Mouse (Mus musculus): ENCODE results near the gene Vamp8.

Gene Vamp8

GRCm38 (mm10) chr6:72371147-72371546 is 19.4 kb downstream of the Vamp8 start:
- DNase-seq, result no peak

- no peak for DNase-seq
These were observed 20.4 kb downstream of the Vamp8 start for GRCm38 (mm10) chr6:72370091-72370490.

- DNase-seq, result no peak
These were observed 20.9 kb downstream of the Vamp8 start for GRCm38 (mm10) chr6:72369557-72369956.

DNA sequence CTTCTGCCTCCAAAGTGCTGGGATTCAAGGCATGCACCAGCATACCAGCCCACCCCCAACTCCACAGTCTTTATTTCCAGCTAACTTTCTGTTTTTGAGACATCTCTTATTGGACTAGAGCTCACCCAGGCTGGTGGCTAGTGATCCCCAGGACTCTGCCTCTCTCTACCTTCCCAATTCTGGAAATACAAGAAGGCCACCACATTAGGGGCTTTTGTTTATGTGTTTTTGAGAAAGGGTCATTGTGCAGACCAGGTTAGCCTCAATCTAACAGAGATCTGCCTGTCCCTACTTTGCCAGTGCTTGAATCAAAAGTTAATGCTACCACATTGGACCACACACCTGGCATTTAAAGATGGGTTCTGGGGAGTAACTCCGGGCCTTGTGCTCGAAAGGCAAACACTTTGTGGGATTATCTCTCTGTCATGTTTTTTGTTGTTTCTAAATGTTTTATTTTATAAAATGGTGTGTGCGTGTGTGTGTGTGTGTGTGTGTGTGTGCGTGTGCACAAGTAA is 23.0 kb downstream of the Vamp8 start:
- no peak for DNase-seq

- no peak for DNase-seq
These were observed 23.6 kb downstream of the Vamp8 start, which contains the start of gene Rnf181 for GRCm38 (mm10) chr6:72366844-72367443. Gene Rnf181, minus strand, starts transcription at chr6:72366956.

GRCm38 (mm10) chr6:72366304-72366703 is 24.2 kb downstream of the Vamp8 start:
- DNase-seq, result no peak

GRCm38 (mm10) chr6:72364985-72365384 is 25.5 kb downstream of the Vamp8 start:
- DNase-seq, result no peak

GRCm38 (mm10) chr6:72364009-72364408 is 26.5 kb downstream of the Vamp8 start:
- DNase-seq, result no peak

GRCm38 (mm10) chr6:72362132-72363028 is 28.1 kb downstream of the Vamp8 start:
- peak; percentile 95 to 96 for DNase-seq

- no peak for DNase-seq
These were observed 29.4 kb downstream of the Vamp8 start for GRCm38 (mm10) chr6:72361121-72361551.

GRCm38 (mm10) chr6:72360599-72360935 is 29.9 kb downstream of the Vamp8 start:
- peak in 1 of 2 experiments; percentile 30 for DNase-seq

- no peak for DNase-seq
These were observed 30.5 kb downstream of the Vamp8 start for GRCm38 (mm10) chr6:72359891-72360598.

GRCm38 (mm10) chr6:72359343-72359742 is 31.2 kb downstream of the Vamp8 start:
- DNase-seq, result no peak

DNA sequence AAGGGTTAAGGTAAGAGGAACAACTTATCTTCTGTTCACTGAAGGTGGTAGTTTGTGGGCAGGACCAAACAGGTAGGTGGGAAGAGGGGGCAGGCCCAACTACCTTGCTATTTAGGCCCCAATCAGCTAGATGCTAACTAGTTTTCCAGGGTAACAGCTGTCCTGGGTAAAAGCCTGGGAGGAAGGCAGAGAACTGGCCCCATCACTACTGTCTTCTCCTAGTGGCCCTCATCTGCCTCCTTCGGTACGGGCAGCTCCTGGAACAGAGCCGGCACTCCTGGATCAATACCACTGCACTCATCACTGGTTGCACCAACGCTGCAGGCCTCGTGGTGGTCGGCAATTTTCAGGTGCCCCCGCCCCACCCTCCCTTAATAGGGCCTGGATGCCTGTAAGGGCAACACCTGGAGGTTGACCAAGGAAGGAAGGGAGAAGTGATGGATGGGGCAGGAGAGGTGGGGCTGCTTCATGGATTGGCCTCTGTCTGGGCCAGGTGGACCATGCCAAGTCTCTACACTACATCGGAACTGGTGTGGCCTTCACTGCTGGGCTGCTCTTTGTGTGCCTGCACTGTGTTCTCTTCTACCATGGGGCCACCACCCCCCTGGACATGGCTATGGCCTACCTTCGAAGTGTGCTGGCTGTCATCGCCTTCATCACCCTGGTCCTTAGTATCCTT is 32.3 kb downstream of the Vamp8 start:
- no peak for DNase-seq

DNA sequence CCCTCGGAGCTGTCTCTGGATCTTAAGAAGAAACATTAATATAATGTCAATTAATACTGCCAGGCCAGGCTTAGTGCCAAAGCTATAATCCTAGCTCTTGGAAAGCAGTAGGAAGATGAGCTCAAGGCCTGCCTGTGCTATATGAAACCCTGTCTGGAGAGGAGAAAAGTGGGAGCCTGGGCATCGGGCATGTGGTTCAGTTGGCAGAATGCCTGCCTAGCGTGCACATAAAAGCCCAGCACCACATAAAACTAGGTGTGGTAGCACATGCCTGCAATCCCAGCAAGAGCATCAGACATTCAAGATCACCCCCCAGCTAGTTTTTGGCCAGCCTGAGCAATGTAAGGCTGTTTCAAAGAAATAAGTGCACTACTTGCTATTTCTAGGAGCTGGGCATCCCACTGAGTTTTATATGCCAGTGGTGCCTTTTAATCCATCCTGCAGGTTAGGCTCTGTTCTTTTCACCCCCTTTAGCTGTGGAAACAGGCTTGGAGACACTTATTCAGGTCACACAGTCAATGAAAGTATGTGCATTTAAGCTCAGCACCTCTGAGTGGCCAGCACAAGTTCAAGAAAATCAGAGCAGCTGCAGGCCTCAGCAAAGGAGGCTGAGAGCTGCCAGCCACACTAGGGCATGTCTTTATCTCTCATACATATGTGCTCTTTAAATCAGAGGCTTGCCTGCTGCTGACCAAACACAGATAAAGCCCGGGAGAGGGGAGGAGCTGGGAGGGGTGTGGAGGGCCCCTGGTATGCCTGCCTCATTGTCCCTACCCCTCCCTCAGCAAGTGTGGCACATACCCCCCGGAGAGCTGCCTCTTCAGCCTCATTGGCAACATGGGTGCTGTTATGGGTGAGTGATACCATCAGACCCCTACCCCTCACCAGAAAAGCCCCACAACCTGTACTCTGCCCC is 33.1 kb downstream of the Vamp8 start:
- DNase-seq, result peak in 1 of 2 experiments; percentile 35

DNA sequence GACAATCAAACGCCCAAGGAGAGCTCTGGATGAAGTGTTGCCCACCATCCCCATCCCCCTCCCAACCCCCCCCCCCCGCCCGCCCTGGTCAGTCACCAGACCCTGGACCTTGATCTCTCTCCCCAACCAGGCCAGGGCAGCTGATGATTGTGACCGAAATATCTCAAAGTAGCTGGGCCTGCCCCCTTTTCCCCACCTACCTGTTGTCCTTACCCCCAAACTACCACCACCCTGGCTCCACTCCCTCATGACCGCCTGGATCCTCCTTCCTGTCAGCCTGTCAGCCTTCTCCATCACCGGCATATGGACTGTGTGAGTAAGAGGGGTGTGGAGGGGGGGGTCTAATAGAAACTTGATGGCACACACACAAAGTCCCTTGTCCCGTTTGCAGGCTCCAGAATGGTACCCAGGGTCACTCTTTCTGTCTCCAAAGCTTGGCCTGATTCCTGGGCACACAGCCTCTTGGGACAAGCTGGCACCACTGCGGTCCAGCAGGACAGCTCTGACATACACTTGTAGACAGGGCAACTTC is 34.4 kb downstream of the Vamp8 start:
- DNase-seq, result peak in 1 of 2 experiments; percentile 38

DNA sequence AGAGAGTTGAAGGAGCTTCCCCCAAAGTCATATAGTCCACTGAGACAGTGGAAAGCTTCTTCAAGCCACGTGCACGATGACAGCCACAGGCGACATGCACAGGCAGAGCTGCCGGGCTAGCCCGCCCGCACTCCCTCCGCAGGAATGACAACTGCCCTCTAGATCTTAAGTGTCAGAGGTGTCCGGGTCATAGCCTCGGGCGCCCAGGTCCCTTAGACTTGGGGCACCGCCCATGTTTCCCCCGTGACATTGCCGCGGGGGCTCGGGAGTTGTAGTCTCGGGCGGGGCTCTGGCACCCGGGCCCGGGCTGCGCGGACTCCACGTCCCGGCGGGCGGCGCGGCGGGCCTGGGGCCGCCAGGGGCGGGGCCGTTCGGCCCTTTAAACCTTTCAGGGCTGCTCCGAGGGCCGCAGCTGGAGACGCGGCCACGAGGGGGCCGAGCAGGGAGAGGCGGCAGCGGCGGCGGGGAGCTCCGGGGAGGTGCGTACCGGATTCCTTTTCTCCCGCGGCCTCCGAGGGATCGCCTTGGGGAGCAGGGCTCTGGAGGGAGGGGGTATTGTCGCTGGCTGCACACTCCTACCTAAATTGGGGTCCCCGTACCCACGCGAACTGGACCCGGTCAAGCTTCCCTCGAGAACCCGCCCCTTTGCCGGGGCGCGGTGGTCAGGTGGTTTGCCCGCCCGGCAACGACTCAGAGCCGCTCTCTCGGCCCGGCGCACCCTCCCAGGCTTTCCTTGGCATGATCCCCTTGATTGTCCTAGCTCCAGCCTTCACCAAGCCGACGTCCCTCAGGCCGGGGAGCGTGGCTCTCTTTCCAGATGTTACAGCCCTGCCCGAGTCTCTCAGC is 35.2 kb downstream of the Vamp8 start, which contains the start of gene Tmem150a:
Gene Tmem150a, plus strand, starts transcription at position 382 of the 846 bp plus-strand sequence.
- DNase-seq, result peak; percentile 74 to 77

GRCm38 (mm10) chr6:72354025-72354424 is 36.5 kb downstream of the Vamp8 start:
- no peak for DNase-seq

GRCm38 (mm10) chr6:72352636-72353405 is 37.7 kb downstream of the Vamp8 start:
- peak in 1 of 2 experiments; percentile 39 for DNase-seq
